Mouse (Mus musculus) retina, postnatal 7 days (tissue): Measurements from ENCODE around the gene Rab3il1.

Source experiments
- DNase-seq: peaks from one replicate; pipeline ENCODE4 v3.0.0-alpha.2; 2012; ENCODE audit warnings: low read depth, low spot score

Rab3il1 gene

GRCm38 (mm10) chr19:10040866-10041387 lies 39.5 kb downstream of the Rab3il1 start:
- DNase-seq, result no peak

DNA sequence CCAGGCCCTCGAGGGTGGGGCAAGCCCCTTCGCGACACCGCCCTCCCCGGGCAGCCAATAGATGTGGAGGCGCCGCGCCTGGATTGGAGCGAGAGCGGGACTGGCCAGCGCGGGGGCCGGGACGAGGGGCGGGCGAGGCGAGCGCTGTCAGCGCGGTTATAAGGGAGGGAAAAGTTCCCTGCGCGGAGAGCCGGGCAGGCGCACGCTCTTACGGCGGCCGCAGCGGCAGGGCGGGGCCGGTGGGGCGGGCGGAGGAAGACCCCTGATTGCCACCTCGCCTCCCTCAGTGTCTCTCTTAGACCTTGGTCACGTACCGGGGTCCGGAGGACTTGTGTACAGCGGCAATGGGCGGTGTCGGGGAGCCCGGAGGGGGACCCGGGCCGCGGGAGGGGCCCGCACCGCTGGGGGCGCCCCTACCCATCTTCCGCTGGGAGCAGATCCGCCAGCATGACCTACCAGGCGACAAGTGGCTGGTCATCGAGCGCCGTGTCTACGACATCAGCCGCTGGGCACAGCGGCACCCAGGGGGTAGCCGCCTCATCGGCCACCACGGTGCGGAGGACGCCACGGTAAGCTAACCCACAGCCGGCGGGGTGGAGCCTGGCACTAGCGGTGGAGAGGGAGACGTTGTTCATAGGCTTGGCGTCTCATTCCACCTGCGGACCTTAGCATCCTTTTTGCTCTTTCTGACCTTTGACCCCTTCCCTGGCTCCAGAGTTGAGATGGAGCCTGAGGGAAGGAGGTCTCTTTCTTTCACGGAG lies 40.1 kb downstream of the Rab3il1 start, which contains the start of gene Fads3:
Fads3 (plus strand) TSS at position 182 of the 761 bp plus-strand sequence.
- DNase-seq, result peak; percentile 33

GRCm38 (mm10) chr19:10042232-10042631 lies 40.8 kb downstream of the Rab3il1 start:
- DNase-seq, result no peak

DNA sequence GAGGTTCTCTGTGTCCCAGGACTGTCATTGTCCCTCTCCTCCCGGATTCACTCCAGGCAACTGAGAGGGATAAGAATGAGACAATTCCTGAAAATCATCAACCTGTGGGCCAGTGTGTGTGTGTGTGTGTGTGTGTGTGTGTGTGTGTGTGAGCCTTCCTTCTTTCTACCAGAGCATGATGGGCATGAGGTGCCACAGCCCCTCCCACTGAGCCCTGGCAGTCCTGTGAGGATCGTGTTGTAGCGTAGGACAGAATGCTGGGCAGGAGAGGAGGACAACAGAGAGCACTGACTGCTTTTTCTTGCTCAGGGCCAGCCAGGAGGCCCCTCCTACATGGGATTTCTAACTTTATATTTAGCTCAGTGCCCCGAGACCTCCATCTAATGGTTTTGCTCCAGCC lies 41.3 kb downstream of the Rab3il1 start:
- no peak for DNase-seq

DNA sequence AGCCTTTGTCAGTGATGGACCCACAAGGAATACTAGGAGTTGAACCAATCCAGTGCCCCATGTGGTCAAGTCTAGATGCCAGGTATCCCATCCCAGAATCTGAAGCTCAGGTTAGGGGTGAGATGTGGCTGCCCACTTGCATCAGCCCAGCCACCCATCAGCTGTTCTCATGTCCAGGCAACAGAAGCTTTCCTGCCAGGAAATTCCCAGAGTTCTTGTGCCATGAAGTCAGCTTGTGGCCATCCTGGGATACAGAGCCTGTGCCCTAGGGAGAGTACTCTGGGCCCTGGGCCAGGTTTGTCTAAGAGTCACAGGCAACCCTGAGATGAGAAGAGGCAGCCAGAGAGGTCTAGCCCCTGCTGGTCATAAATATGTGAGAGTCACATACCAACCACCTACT lies 42.2 kb downstream of the Rab3il1 start:
- DNase-seq, result no peak

DNA sequence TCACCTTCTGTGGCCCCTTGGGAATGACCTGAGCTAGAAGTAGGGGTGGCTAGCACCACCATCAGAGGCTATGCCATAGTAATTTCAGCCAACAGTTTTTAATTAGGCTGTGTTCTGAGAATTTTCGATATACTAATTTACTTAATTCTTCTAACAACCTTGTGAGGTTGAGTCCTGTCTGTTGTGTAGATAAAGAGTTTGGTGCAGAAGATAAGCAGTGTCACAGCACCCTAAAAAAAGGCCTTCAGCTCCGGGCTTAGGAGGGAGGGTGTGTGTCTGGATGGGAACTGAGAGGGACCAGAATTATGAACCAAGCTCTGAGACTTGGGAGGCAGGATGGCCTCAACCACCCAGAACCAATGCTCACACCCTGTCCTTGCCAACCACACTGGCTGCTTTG lies 44.2 kb downstream of the Rab3il1 start:
- no peak for DNase-seq

- no peak for DNase-seq
Measured at GRCm38 (mm10) chr19:10046346-10046745, 44.9 kb downstream of the Rab3il1 start.

- no peak for DNase-seq
Measured at GRCm38 (mm10) chr19:10046983-10047382, 45.5 kb downstream of the Rab3il1 start.

DNA sequence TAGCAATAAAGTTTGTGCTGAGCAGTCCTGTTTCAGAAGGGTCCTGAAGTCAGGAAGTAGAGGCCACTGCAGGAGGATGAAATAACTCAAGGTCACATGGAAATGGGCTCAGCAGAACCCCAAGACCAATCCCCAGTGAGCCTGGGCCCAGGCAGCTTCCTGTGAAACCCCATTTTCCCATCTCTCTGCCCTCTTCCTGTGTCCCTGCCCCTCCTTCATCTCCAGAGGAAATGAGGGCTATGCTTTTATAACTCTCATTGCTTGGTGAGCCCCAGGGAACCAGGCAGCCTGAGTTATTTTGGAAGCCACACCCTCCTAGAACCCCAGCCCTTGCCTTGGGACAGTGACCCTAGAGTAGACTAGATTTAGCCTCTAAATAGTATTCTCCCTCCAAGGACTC lies 48.1 kb downstream of the Rab3il1 start:
- DNase-seq, result no peak

- DNase-seq, result no peak
Measured at GRCm38 (mm10) chr19:10050438-10050837, 49.0 kb downstream of the Rab3il1 start.

DNA sequence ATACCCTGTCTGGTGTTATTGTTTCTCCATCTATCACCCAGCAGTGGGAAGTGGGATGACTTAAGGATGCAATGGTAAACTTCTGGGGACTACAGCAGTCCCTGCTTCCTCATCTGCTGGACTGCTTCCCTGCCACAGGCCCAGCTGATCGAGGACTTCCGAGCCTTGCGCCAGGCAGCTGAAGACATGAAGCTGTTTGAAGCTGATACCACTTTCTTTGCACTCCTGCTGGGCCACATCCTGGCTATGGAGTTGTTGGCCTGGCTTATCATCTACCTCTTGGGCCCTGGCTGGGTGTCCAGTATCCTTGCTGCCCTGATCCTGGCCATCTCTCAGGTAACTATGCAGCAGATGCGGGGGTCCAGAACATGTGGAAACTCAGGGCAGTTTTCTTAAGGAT lies 51.2 kb downstream of the Rab3il1 start:
- no peak for DNase-seq

- no peak for DNase-seq
Measured at GRCm38 (mm10) chr19:10053692-10054260, 52.3 kb downstream of the Rab3il1 start.

DNA sequence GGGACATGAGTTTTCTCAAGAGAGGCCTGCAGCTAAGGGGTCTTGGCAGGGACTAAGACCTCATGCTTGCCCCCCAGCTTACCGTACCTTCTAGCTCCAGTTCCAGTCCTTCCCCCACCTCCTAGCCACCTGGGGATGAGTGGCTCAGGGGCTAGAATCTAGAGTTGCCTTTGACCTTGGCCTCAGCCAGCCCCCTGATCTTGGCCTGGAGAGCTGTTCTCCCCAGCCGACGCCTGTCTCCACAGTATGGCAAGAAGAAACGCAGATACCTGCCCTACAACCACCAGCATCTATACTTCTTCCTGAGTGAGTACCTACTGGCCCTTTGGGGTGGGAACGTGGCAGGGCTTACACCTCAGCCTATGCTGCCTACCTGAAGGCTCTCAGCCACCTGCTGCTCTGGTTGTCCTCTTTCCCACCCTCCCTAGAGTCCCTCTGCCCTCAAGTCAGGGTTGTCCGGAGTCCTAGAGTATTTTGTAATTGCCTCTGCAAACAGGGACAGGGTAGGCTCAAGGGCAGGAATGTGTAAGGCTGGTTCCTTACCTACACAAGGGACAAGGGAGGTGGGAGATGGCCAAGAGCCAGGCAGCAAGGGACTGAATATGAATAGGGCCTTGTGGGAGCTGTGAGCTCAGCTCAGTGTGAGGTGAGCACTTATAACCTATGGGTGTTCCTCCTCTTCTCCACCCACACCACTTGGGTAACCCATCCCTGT lies 53.0 kb downstream of the Rab3il1 start:
- no peak for DNase-seq

- no peak for DNase-seq
Measured at GRCm38 (mm10) chr19:10055261-10055660, 53.8 kb downstream of the Rab3il1 start.

DNA sequence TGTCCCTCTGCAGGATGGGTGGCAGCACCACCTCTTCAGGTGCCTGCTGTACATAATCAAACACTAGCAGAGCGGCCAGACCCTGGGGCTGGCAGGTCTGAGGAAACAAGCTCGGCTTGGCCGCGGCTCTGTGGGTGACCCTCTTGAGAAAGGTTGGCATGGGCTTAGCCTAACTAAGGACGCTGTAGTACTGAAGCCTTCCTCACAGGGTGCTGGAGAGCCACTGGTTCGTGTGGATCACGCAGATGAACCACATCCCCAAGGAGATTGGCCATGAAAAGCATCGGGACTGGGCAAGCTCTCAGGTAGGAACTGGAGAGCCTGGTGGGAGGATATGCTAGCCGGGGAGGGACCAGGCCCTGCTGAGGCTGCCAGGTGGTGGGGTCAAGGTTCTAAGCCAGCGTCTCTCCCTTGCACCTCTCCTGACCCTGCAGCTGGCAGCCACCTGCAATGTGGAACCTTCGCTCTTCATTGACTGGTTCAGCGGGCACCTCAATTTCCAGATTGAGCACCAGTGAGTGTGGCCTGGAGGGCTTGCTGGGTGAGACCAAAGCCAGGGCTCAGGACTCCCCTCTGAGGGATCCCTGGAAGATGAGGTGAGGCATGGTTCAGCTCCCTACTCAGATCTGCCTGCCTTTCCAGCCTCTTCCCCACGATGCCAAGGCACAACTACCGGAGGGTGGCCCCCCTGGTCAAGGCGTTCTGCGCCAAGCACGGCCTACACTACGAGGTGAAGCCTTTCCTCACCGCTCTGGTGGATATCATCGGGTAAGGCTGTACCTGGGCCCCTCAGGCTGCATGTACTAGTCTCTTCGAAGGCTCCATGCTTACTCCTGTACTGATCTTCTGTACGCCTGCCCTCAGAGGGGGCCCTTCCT lies 54.6 kb downstream of the Rab3il1 start:
- DNase-seq, result no peak

DNA sequence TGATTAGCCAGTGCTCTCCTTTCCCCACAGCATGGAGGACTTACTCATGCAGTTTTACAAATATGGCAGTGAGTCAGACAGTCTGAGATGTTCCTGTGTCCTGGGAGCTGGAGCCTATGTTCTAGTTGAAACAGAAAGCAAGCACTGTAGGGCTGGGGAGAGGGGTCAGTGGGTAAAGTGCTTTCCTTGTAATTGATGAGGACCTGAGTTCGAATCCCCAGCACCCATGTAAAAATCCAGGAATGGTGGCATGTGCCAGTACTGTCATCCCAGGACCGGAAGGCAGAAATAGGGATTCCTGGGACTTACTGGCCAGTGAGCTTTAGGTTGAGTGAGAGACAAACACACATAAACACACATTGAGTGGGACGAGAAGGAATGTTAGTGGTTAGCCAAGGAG lies 55.2 kb downstream of the Rab3il1 start:
- no peak for DNase-seq

DNA sequence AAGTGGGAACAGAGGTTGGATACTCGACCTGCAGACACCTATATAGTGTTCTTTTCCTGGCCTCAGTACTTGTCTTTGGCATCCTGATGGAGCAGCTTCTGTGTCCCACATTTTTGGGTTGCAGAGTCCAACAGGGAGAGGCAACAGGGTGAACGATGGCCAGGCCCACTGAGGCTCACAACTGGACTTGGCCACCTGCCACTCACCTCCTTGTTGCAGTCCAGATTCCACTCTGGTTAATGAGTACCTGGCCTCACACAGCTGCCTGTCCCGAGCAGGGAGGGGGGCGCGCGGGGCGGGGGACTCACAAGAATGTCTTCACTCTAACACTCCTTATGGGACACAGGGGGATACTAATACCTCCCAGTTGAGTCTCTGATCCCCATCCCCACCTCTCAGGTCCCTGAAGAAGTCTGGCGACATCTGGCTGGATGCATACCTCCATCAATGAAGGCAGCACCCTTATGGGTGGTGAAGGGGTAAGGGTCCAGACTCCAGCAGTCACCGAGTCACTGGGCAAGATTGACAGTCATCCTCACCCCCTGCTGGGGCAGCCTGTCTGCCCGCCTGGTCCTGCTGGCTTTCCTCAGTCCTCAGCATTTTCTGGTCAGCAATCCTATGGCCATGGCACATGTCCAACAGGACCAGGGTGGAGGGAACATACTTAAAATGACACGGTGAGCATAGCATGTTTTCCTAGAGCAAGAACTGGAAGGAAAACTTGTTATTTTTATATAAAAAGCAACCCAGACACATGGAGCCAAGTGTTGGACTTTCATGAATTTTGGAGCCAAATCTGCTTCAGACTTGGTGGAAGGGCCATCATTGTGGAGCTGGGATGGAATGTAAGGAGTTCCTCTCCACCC lies 56.2 kb downstream of the Rab3il1 start:
- DNase-seq, result no peak

DNA sequence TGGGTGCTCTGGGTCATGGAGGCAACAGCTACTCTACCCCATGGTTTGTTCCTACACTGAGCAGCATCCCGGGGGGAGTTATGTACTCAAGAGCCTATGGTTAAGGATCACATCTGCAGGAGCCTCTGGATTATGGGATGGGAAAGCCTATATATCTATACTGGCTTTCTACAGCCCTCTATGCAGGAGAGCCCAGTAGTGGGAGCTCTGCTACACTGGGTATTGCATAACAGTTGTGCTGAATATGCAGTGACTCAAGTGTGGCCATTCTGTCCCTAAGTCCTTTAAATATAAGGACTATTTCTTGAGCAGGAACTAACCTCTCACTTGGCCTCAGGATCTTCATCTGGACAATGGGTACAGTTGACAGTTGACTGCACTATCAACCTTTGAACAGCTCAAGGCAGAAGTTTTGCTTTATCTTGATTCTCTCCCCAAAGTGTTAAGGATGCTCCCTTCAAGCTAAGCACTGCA lies 56.9 kb downstream of the Rab3il1 start:
- no peak for DNase-seq

DNA sequence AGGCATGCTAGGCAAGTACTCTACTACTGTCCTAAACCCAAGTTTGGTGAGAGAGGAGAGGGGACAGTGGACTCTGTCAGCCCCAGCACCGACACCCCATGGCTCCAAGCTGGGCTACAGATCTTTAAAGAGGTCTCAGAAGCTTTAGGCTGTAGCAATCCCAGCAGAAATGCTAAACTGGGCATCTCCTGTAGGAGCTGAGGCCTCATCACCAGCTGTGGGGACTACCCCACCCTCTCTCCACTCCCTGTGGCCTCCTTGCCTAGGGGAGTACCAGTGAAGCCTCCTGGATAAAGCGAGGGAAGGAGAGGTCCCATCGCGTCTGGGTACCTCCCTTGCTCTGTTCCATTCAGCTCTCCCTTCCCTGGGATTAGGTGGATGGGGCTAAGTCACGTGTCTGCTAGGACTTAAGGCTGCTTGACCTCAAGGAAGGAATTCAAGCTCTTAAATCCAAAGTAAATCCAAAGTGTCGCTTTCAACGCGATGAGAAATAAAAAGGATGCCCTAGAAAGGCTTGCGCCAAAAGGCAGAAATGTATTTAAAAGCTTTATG lies 57.5 kb downstream of the Rab3il1 start:
- no peak for DNase-seq

DNA sequence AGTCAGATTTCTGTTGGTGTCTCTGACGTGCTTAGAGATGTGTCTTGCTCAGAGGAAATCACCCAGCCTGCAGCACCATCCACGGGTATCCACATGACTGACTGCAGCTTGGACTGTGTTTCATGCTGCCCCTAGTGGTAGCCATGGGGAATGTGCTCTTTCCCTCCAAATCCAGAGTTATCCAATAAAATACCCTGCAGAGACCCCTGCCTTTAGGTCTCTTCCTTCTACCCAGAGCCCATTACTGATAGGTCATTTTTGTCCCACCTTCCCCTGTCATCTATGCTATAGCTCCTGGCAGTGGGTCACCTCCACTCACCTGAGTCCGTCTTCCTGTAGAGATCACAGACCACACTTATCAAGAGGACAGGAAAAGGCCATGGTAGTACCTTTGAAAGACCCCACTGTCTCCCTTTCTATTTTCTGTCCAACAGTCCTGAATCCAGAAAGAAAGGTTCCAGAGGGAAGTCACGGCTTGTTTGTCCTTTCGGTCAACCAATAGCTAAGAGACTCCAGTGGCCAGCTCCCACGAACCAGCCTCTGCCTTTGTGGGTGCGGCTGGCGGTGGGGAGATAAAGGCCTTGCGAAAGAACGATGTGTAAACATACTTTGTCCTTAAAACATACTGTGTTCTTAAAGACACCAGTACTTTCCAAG lies 58.6 kb downstream of the Rab3il1 start:
- peak; percentile 31 for DNase-seq
